Mouse (Mus musculus): Measurements from ENCODE around the gene Fgfr3. TPM values are rescaled to one million over a fixed set of nuclear protein-coding genes. Genes with fewer than 3 reads are reported as not detected.

The Fgfr3 gene
- polyA plus RNA-seq, 1 experiment from 2014 or later, result 111 TPM

DNA sequence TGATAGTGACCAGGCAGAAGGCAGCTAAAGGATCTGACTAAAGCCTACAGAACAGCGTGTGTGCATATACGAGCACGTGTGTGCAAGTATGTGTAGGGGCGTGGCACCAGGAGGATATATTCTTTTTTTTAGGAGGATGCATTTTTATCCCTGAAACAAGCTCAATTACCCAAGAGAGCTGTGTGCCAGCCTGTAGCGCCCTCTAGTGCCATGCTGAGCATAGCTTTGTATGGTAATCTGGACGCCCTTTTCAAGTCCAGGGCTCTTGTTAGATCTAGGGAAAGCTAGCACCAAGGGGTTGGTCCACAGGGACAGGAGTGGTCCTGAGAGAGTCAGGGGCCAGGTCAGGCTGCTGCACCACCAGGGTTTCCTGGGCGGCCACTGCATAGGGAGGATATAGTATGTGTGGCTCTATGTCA is 16.4 kb downstream of the Fgfr3 start:
- Histone ChIP-seq H3K9ac (no peak overlapping the region), H3K27me3 (no peaks in the 10 kb centered on the region), H3K27ac (no peak overlapping the region), H3K4me2 (no peak overlapping the region), H3K4me1 (no peaks in the 10 kb centered on the region), H3K36me3 (replicated peaks) (peaks cover 75% of the 10 kb centered on the region), H3K9me3 (no peaks in the 10 kb centered on the region), H3K4me3 (replicated peaks) (no peak overlapping the region)
- 21% methylated on average over 7 of the region's 7 CpGs for WGBS
- ATAC-seq (ENCODE audit: low FRiP score), result 0 out of 2 replicates have a peak, but pooled peaks have one; percentile 42

DNA sequence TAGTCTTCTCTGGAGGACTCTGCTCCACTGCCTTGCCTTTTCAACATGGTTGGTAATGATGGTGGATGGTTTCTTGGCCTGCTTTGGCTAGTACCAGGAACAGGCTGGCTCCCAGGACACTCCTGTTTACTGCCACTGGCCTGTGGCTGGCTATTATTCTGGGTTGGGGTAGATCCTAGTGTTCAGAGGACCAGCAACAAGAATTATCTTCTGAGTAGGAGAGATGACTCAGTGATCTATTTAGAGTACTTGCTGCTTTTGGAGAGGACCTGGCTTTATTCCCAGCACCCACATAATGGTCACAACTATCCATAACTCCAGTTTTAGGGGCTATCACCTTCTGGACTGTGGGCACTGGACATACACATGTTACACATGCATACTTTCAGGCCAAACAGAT is 16.9 kb downstream of the Fgfr3 start:
- Histone ChIP-seq H3K36me3 (replicated peaks) (peaks cover 75% of the 10 kb centered on the region), H3K4me2 (no peak overlapping the region), H3K4me1 (no peaks in the 10 kb centered on the region), H3K27me3 (no peaks in the 10 kb centered on the region), H3K9me3 (no peaks in the 10 kb centered on the region), H3K4me3 (replicated peaks) (no peak overlapping the region), H3K27ac (0 out of 2 replicates have a peak overlapping the region, but pooled peaks have one; percentile 8), H3K9ac (no peak overlapping the region)
- ATAC-seq (ENCODE audit: low FRiP score), result 0 out of 2 replicates have a peak, but pooled peaks have one; percentile 42

GRCm38 (mm10) chr5:33740548-33740947 is 19.1 kb downstream of the Fgfr3 start:
- H3K27me3 ChIP-seq, result no peaks in the 10 kb centered on the region
- no peaks in the 10 kb centered on the region for H3K9me3 ChIP-seq
- no peaks in the 10 kb centered on the region for H3K4me1 ChIP-seq
- ATAC-seq (ENCODE audit: low FRiP score), result no peak
- H3K36me3 ChIP-seq (replicated peaks), result peaks cover 75% of the 10 kb centered on the region
- no peak overlapping the region for H3K27ac ChIP-seq
- no peak overlapping the region for H3K9ac ChIP-seq
- H3K4me3 ChIP-seq (replicated peaks), result no peak overlapping the region
- 89% methylated on average over 4 of the region's 4 CpGs for WGBS
- H3K4me2 ChIP-seq, result no peak overlapping the region

DNA sequence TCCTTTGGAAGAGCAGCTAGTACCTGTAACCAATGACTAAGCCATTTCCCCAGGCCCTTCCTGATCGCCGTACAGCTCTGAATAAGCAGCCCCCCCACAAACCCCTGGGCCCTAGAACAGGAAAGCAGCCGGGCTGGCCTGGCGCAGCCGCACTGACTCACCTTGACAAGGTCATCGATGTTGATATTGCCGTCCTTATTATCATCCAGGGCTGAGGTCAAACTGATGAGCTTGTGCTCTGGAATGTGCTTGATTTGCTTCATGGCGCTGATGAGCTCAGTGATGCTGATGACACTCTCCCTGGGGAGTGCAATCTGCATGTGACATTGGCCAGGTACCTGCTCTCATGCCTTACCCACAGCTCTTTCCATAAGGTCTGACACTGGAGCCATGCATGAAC is 22.0 kb downstream of the Fgfr3 start:
- Histone ChIP-seq H3K9me3 (no peaks in the 10 kb centered on the region), H3K9ac (no peak overlapping the region), H3K4me2 (no peak overlapping the region), H3K4me1 (no peaks in the 10 kb centered on the region), H3K4me3 (replicated peaks) (no peak overlapping the region), H3K27me3 (no peaks in the 10 kb centered on the region), H3K27ac (no peak overlapping the region), H3K36me3 (replicated peaks) (peaks cover 90% of the 10 kb centered on the region)
- 94% methylated on average over 8 of the region's 8 CpGs for WGBS
- ATAC-seq (ENCODE audit: low FRiP score), result no peak

DNA sequence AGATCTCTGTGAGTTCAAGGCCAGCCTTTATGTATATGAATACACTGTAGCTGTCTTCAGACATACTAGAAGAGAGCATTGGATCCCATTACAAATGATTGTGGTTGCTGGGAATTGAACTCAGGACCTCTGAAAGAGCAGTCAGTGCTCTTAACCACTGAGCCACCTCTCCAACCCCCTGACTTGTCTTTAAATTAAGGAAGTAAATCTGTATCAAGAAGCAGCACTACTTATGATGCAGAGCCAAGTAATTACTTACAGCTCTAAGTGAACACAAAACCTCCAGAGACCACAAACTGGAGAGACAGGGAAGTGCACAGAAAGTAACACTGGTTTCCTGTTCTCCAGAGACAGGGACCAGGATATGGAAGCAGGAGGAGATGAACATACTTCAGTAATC is 55.7 kb downstream of the Fgfr3 start:
- Histone ChIP-seq H3K36me3 (replicated peaks) (peaks cover 23% of the 10 kb centered on the region), H3K4me2 (no peak overlapping the region), H3K9me3 (no peaks in the 10 kb centered on the region), H3K4me3 (replicated peaks) (no peak overlapping the region), H3K9ac (no peak overlapping the region), H3K27me3 (no peaks in the 10 kb centered on the region), H3K4me1 (peaks cover 16% of the 10 kb centered on the region), H3K27ac (no peak overlapping the region)
- ATAC-seq (ENCODE audit: low FRiP score), result no peak

DNA sequence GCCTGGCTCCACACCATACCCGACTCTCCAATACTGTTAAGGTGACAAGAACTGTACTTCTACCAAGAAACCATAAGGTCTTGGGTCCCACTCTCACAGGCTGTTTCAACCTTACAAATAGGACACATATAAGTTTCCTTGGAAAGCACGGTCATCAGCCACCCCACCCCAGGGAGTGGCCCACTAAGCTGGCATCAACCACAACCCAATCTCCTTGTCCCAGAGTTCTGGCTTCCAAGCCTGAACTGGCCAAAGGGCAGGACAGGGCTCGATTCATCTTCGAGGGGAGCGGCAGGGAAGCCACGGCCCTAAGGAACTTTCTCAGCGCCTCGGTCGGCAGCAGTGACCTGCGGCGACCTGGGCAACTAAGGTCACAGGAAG is 60.5 kb downstream of the Fgfr3 start:
- peak overlapping the region; percentile 86 for H3K4me3 ChIP-seq (replicated peaks)
- peaks cover 10% of the 10 kb centered on the region for H3K36me3 ChIP-seq (replicated peaks)
- H3K4me1 ChIP-seq, result peaks cover 23% of the 10 kb centered on the region
- peak overlapping the region; percentile 91 for H3K27ac ChIP-seq
- WGBS, result 6% methylated on average over 11 of the region's 11 CpGs
- H3K4me2 ChIP-seq, result peak overlapping the region; percentile 91
- no peaks in the 10 kb centered on the region for H3K9me3 ChIP-seq
- H3K27me3 ChIP-seq, result no peaks in the 10 kb centered on the region
- ATAC-seq (ENCODE audit: low FRiP score), result peak; percentile 7
- peak overlapping the region; percentile 78 for H3K9ac ChIP-seq

DNA sequence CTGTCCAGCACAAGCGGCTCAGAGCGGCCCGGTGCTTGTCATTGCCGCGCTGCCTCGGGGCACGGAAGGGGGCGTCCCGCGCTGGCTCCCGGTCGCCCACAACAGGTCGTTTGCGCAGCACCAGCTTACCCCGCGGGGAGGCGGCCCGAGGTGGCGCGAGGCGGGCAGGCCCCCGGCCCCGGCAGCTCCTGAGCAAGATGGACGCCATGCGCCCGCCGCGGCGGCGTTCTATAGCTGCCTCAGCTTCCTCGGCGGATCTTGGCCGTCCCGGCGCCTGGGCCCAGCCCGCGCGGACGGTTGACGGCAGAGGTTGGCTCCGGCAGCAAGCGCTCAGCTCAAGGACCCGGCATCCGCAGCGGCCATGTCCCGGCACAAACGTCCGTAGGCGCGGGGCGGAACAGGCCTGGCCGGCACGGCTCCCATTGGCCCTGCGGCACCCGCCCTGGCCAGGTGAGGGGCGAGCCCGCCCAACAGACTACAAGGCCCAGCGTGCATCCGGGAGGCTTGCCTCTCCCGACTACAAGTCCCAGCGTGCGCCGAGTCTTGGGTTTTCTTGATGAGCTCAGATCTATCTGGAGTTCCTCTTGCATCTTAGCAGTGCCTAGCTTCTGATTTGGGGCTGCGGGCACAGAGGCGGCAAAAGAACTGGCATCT is 61.0 kb downstream of the Fgfr3 start, which contains the start of gene Letm1:
Gene Letm1 (minus strand): TSS at position 473 of the 654 bp plus-strand sequence.
- H3K27me3 ChIP-seq, result no peaks in the 10 kb centered on the region
- peaks cover 5% of the 10 kb centered on the region; the same call in 1 of the 2 replicates for H3K36me3 ChIP-seq (replicated peaks)
- peaks cover 23% of the 10 kb centered on the region for H3K4me1 ChIP-seq
- WGBS, result under 1% methylated on average over 63 of the region's 65 CpGs
- peak; percentile 99 for ATAC-seq (ENCODE audit: low FRiP score)
- H3K9me3 ChIP-seq, result no peaks in the 10 kb centered on the region
- peak within 1 kb of the TSS; percentile 78 for H3K9ac ChIP-seq
- peak within 1 kb of the TSS; percentile 91 for H3K4me2 ChIP-seq
- H3K27ac ChIP-seq, result peak within 1 kb of the TSS; percentile 91
- peak within 1 kb of the TSS; percentile 86 for H3K4me3 ChIP-seq (replicated peaks)

DNA sequence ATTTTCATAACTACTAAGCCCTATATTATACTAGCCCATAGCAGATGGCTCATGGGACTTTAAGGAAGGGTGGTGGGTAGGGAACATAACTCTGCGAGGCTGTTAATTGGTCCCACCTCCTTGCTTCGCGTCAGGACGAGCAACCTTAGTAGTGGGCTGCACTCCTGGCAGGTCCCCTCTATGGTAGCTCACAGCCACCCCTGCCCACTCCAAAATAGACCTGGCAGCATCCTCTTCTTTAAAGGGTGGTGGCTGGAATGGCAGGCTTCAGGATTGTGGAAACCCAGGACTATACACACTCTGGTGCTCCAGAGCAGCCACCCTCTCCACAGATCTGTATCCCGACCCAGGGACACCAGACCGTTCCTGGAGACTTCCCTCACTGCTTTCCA is 61.5 kb downstream of the Fgfr3 start:
- WGBS, result 8% methylated on average over 6 of the region's 6 CpGs
- Histone ChIP-seq H3K9ac (peak overlapping the region; percentile 78), H3K27ac (peak overlapping the region; percentile 46; the same call in 1 of the 2 replicates), H3K4me3 (replicated peaks) (peak overlapping the region; percentile 86), H3K36me3 (replicated peaks) (no peaks in the 10 kb centered on the region), H3K9me3 (no peaks in the 10 kb centered on the region), H3K27me3 (no peaks in the 10 kb centered on the region), H3K4me1 (peaks cover 23% of the 10 kb centered on the region), H3K4me2 (peak overlapping the region; percentile 91)
- peak; percentile 84 for ATAC-seq (ENCODE audit: low FRiP score)

Other genes with a start within 250 kb of the Fgfr3 start
- 55.0 and 57.4 TPM in 2 replicates for gene Fam53a, start 92.0 kb upstream of the Fgfr3 start, polyA plus RNA-seq (2016; fragmentation: Nextera tagmentation; extraction: Ambion mirVana)
- gene Gm9903, start 91.7 kb upstream of the Fgfr3 start, polyA plus RNA-seq (2016; fragmentation: Nextera tagmentation; extraction: Ambion mirVana), result 0.46 and 0.51 TPM in 2 replicates
- 265 and 268 TPM in 2 replicates for gene Slbp, start 69.1 kb upstream of the Fgfr3 start, polyA plus RNA-seq (2016; fragmentation: Nextera tagmentation; extraction: Ambion mirVana)
- 265 and 272 TPM in 2 replicates for gene Tacc3, start 63.5 kb upstream of the Fgfr3 start, polyA plus RNA-seq (2016; fragmentation: Nextera tagmentation; extraction: Ambion mirVana)
- gene Tmem129, start 63.3 kb upstream of the Fgfr3 start, polyA plus RNA-seq (2016; fragmentation: Nextera tagmentation; extraction: Ambion mirVana), result 34.6 and 39.6 TPM in 2 replicates
- 52.5 and 58.5 TPM in 2 replicates for gene Letm1, start 61.1 kb downstream of the Fgfr3 start, polyA plus RNA-seq (2016; fragmentation: Nextera tagmentation; extraction: Ambion mirVana)
- 129 and 134 TPM in 2 replicates for gene Nsd2, start 99.1 kb downstream of the Fgfr3 start, polyA plus RNA-seq (2016; fragmentation: Nextera tagmentation; extraction: Ambion mirVana)
- gene Nelfa, start 214.7 kb downstream of the Fgfr3 start, polyA plus RNA-seq (2016; fragmentation: Nextera tagmentation; extraction: Ambion mirVana), result 63.7 and 73.8 TPM in 2 replicates